Mouse (Mus musculus): ENCODE measurements at regions not wholly inside any gene's neighbourhood (a gene's known extent, or its start where the extent isn't known, plus 50 kb on each side); places are given as distances from the start of the nearest gene placed in this dataset.

DNA sequence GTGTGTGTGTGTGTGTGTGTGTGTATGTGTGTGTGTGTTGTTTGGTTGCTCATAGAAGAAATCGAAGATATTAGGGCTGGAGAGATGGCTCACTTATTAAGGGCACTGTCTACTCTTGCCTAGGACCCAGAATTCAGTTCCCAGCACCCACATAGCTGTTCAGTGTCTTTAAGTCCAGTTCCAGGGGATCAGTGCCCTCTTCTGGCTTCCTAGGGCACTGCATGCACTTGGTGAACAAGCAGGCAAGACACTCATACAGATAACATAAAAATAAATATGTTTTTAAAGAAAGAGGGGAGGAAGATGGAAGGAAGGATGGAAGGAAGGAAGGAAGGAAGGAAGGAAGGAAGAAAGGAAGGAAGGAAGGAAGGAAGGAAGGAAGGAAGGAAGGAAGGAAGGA lies 284.9 kb downstream of the Tox3 start:
- no peak for TF ChIP-seq POLR2A (IDR thresholded peaks at IDR 0.05; ENCODE audit: extremely low read depth, insufficient read depth, low read length)
- no peak for TF ChIP-seq CTCF (IDR thresholded peaks at IDR 0.05; ENCODE audit: low read depth, low read length)
